Comparison of ENCODE assay signal across 14 mouse cellular contexts in the genomic region with DNA sequence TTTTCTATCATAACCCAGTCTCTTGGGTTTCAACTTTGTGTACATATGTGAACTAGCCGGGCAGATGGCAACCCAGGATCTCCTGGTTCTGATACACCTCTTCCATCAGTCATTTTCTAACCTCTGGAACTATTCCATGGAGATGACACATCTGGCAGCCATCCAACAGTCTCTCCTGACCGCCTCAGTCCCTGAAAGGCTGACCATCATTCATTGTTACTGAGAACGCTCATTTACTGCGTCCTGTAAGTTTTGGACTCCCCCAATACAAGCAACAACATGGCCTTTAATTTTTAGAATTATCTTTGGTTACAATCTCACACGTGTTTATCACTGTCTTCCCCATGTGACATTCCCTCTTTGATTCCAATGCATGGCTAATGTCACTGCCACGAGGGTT.
DNase-seq lines count a peak whose midpoint lies in the region.
"Had no signal": no experiment of that assay in that cellular context is flagged by ENCODE, and none has a peak within 500 bp of the region (broad histone marks: within the 10 kb centered on the region; RNA-seq: fewer than 3 reads in every experiment).

No protein-coding gene starts in this region.

- intact Hi-C loops in left cerebral cortex, postnatal 4 days (cut with DNase I): no loop called here

- DNase-seq in cerebellum, postnatal 14 days: peak; percentile 11 to 17
- DNase-seq in cerebellum, adult 9-11 months: no peak
- DNase-seq in MN1 (ENCODE audit: low spot score): peak; percentile 64
- peak; percentile 35 for DNase-seq in adrenal gland, postnatal 10 days
- DNase-seq in spleen, postnatal 14 days (ENCODE audit: low spot score in 2 of 2): no peak
- DNase-seq in kidney, postnatal 4 days: no peak
- no peak for DNase-seq in left cerebral cortex, postnatal 4 days
- DNase-seq: cerebellum, adult 11 months; cerebellum, adult 8-10 months; cerebellum, postnatal 36 days; gastrocnemius, adult 2 months; gastrocnemius, postnatal 25 days; heart, postnatal 4 days; kidney, adult 11 months had no signal

Comparison
In these comparisons a context has a peak if more than half of its experiments do, and no peak if none do; other contexts are left out.
1. DNase-seq: peak in cerebellum, postnatal 14 days (2 of 2), MN1 (single experiment) and adrenal gland, postnatal 10 days (single experiment); none in cerebellum, adult 9-11 months (single experiment), spleen, postnatal 14 days (0 of 2), kidney, postnatal 4 days (0 of 2) and left cerebral cortex, postnatal 4 days (single experiment).